Mouse (Mus musculus): ENCODE measurements around the gene Prg2. TPM values are rescaled to one million over a fixed set of nuclear protein-coding genes. Genes with fewer than 3 reads are reported as not detected.

The Prg2 gene
- polyA plus RNA-seq (2017; shearing (Covaris generic)), result not detected

DNA sequence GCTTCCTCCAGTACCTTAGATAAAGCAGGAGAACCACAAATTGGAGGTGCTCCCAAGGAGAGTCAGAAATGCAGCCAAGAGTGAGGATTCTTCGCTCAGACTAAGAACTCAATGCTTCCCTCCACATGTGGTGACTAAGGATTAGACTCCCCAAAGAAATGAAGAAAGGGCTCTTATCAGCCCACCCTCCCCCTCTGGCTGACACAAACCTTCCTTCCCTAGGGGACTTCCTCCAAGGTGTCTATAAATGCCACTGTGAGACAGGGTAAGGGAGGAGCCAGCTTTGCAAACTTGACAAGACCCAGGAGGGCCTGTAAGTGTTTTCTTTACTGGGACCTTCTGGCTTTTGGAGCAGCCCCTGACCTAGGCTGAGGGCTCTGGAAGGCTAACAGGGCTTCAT is at the start of gene Prg2:
TSS of gene Prg2 (plus strand) at position 274 of the 400 bp plus-strand sequence.
- ATAC-seq, result no peak

GRCm38 (mm10) chr2:84933992-84934648 is 46.1 kb upstream of the Prg2 start:
- no peak for ATAC-seq

DNA sequence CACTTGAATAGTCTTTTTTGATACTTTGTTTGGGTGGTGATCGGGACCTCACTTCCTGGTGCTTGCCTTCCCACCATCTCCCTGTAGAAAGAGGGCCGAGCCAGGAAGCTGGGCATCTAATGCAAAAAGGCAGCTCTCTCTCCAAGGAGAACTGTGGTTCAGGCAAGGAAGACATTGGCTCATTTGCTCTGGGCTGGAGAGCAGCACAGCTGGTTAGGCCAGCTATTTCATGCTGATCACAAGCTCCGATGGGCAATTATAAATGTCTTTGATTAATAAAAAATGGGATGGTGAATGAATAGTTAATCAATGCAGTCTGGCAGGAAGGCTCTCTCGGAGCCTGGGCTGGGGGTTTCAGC is 45.6 kb upstream of the Prg2 start:
- no peak for ATAC-seq

GRCm38 (mm10) chr2:84935065-84935464 is 45.2 kb upstream of the Prg2 start:
- ATAC-seq, result no peak

DNA sequence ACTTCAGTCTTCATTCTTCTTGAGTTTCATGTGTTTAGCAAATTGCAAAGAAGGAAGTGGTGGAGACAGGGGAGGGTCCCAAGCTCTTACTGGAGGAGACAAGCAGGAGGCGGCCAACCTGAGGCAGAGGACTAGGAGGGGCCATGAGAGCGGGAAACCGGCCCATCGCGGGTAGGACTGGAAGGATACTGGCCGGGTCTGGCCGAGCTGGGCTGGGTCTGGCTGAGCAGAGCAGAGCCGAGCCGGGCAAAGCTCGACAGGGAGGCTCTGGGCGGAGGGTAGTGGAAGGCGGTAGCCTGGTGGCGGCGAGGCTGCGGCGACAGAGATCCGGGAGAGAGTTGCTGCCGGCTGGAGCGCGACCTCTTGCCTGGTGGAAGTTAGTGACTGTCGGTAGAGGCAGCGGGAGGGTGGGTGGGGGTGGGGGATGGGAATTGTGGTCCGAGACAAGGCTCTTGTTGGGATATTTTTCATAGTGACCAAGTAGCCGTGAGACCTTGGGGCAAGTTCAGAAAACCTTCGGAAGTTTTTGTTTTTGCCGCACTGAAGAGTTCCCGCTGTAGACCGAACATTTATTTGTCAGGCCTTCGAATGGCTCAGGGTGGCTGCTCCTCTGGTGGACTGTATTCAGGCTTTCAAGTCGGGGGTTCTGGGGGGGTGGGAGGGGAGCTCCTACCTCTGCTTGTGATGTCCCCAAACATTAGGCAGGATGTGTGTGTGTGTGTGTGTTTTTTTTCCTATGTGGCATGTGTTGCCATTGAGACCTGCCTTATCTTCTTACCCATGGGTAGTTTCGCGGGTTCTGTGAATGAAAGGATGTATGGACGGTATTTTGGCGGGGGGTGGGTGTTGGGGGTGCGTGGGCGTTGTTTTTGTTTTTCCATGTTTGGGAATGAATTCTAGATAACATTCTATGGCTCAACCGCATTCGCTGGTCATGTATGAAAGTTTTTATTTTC is 43.5 kb upstream of the Prg2 start, which contains the start of gene Slc43a3:
TSS of gene Slc43a3 (plus strand) at position 106 of the 956 bp plus-strand sequence.
- peak; percentile 75 for ATAC-seq

GRCm38 (mm10) chr2:84937491-84938150 is 42.6 kb upstream of the Prg2 start:
- no peak for ATAC-seq

- peak; percentile 52 for ATAC-seq
Observed at GRCm38 (mm10) chr2:84938249-84938946, 41.9 kb upstream of the Prg2 start.

DNA sequence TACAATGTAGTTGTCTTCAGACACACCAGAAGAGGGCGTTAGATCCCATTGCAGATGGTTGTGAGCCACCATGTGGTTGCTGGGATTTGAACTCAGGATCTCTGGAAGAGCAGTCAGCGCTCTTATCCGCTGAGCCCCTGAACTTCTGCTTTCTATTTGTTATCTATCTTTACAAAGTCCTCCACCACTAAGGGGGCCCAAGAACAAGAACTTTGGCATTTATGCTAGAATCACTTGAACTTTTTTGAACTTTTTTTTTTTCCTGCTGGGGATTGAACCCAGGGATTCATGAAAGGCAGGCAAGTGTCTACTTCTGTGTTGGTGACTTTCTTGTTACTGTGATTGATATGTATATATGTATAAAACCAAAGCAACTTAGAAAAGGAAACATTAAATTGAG is 41.0 kb upstream of the Prg2 start:
- ATAC-seq, result no peak

- no peak for ATAC-seq
Observed at GRCm38 (mm10) chr2:84939711-84940110, 40.5 kb upstream of the Prg2 start.

- ATAC-seq, result no peak
Observed at GRCm38 (mm10) chr2:84941332-84941731, 38.9 kb upstream of the Prg2 start.

- ATAC-seq, result no peak
Observed at GRCm38 (mm10) chr2:84941795-84942194, 38.5 kb upstream of the Prg2 start.

- ATAC-seq, result no peak
Observed at GRCm38 (mm10) chr2:84947154-84947771, 33.0 kb upstream of the Prg2 start.

GRCm38 (mm10) chr2:84948252-84948651 is 32.0 kb upstream of the Prg2 start:
- ATAC-seq, result no peak

- ATAC-seq, result no peak
Observed at GRCm38 (mm10) chr2:84948721-84949120, 31.5 kb upstream of the Prg2 start.

DNA sequence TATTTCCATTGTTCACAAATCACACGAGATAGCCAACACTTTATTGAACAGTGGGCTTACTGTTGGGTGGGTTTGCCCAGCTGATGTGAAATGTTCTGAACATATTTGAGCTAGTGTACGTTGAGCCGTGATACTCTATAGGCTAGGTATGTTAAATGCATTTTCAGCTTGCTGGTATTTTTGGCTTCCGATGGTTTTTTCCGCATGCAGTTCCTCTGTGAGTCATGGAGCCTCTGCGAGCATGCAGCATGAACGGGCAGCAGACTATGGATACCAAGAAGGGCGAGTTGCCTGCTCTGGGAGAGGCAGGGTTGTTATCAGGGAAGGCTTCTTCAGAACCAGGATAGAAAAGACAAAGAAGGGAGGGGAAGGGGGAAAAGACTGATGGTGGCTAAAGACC is 29.2 kb upstream of the Prg2 start:
- ATAC-seq, result no peak

- ATAC-seq, result no peak
Observed at GRCm38 (mm10) chr2:84952251-84952650, 28.0 kb upstream of the Prg2 start.

GRCm38 (mm10) chr2:84952693-84953092 is 27.6 kb upstream of the Prg2 start:
- ATAC-seq, result no peak

- no peak for ATAC-seq
Observed at GRCm38 (mm10) chr2:84955435-84955834, 24.8 kb upstream of the Prg2 start.

- peak; percentile 62 for ATAC-seq
Observed at GRCm38 (mm10) chr2:84956274-84956673, 24.0 kb upstream of the Prg2 start.

DNA sequence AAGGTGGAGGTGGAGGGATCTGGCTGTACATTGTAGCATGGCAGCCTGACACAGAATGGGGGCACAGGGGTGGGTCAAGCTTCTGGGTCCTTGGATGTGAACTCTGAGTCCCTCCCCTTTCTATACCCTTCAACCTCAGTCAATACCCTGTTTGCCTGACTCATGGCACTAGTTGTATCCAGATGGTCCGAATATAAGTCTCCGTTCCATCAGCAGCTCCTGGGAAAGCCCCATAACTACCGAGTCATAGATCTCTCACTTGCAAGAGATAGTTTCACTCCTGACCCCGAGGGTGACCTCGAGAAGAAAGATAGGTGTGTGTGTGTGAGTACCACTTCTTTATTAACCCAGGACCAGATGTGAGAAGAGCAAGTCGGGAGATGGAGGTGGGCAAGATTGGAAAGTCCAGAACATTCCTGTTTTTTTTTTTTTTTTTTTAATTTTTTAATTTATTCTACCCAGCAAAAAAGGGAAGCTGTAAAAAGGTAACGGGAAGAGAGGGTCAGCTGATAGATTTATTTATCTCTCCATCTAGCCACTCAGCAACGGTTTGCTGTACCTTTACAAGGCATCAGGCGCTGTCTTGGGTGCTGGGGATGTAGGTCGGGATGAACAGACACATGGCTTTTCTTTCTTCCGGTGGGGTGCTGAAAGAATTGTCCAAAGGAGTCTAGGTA is 21.5 kb upstream of the Prg2 start:
- ATAC-seq, result no peak

DNA sequence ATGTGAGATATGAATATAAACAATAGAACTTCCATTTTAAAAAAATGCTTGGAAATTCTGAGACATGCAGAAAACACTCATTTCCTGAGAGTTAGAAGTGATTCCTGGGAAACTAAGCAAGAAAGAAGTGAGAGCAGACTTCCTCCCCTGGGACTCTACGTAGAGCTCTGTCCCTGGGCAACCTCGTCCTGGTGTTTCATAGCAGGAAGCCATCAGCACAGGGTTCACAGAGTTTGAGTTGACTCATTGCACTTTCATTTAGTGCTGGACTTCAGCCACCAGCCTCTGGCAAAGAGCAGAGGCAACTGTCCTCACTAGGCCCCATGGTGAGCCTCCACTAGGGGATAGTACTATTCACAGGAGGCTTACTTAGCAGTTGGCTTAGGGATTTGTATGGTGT is 19.0 kb upstream of the Prg2 start:
- no peak for ATAC-seq

- ATAC-seq, result no peak
Observed at GRCm38 (mm10) chr2:84961901-84962300, 18.4 kb upstream of the Prg2 start.
